Mouse (Mus musculus): ENCODE data around the gene Dyrk1b. TPM values are rescaled to one million over a fixed set of nuclear protein-coding genes. Genes with fewer than 3 reads are reported as not detected.

Gene Dyrk1b
- polyA plus RNA-seq, 1 experiment from 2014 or later: 10.7 TPM

DNA sequence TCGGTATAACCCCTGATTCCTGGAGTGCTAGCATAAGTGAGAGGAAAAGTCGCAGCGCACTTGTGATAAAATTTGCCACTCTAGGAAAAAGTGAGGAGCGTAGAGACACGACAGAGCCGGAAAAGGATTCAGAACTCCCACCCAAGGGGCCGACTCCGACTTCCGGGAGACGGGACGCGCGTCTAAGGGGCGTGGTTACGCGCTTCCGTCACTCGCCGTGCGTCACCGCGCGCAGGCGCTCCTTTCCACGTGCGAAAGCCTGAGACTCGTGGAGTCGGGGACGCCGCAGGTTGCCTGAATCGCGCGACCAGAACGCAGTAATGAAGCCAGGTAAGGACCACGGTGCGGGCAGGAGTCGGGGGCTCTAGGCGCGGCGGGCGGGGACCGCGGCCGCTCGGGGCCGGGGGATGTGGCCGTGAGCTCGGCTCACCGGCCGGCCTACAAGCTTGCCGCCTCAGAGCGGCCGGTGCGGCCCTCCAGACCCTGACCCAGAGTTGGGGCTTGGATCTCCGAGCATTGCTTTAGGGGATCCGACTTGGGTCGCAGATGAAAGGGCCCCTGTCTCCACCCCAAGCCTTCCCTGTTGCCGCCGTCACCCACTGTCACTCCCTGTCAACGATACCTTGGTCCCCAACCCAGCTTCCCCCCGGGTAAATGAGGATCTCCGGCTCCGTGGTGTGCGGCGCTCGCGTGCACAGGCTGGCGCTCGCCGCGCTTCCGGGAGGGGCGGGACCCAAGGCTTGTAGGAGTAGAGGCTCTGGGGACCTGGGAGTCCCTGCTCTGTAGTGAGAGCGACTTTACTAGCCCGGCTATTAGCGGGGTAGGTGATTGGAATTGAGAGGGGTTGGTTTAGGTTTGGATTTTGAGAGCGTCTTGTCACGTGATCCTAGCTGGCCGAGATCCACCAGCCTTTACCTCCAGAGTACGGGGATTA, 9.5 kb upstream of the Dyrk1b start, which contains the start of gene Fbl:
Fbl (plus strand) TSS at position 222 of the 934 bp plus-strand sequence.
- H3K9ac ChIP-seq (replicated peaks): peak within 1 kb of the TSS; percentile 70
- no peaks in the 10 kb centered on the region for H3K9me3 ChIP-seq (replicated peaks)
- H3K27me3 ChIP-seq (replicated peaks): no peaks in the 10 kb centered on the region
- H3K27ac ChIP-seq (replicated peaks): peak within 1 kb of the TSS; percentile 84
- no peaks in the 10 kb centered on the region for H3K36me3 ChIP-seq
- peak; percentile 94 for ATAC-seq (ENCODE audit: low FRiP score)
- peak within 1 kb of the TSS; percentile 95 for H3K4me3 ChIP-seq (replicated peaks)
- 1% methylated on average over 77 of the region's 80 CpGs for WGBS
- H3K4me2 ChIP-seq: peak within 1 kb of the TSS; percentile 95
- peaks cover 36% of the 10 kb centered on the region for H3K4me1 ChIP-seq

DNA sequence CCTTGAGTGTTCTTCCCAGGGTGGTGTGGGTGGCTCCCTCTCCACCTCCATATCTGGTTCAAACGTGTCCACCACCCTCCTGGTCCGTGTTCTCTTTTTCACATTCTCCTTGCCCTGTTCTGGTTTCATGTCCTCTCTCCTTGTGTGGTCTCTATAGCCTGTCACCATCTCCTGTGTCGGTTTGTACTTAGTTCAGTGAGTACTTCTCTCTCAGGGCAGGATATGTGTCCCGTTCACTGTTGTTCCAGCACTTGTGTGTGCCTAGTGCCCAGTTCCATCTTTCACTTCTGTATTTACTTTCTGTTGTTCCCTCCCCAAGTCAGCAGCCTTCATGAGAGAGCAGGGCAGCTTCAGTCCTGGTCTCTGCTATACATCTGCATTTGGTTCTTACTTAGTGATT, 3.9 kb upstream of the Dyrk1b start:
- no peak overlapping the region for H3K9ac ChIP-seq (replicated peaks)
- no peak for ATAC-seq (ENCODE audit: low FRiP score)

DNA sequence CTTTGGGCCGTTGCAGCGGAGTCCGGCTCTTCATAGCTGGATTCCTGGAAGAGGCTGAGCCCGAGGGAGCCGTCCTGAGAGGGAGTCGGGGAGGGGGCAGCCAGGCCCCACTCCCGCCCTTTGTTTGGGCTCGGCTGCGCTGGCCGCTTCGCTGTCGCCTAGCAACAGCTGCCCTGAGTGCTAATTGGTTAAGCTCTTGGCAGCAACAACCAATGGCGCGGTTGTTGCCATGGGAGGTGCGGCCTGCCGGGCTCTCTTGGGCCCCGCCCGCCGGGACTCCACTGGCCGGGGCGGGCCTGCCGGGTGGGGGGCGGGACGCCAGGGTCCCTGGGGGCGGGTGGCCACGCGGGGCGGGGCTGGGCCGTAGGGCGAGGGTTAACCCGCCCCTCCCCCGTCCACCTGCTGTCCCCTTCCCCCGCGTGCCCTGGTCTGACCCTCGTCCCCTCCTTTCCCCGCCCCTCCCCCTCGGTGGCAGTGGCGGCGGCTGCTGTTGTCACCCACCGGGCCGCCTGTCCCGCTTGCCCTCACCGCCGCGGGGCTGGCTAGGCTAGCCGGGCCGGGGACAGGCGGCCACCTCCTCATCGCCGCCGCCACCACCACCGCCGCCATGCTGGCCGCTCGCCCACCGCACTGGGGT, 590 bp downstream of the Dyrk1b start:
- Histone ChIP-seq H3K27me3 (replicated peaks) (no peaks in the 10 kb centered on the region), H3K36me3 (peaks cover 69% of the 10 kb centered on the region), H3K9ac (replicated peaks) (peak overlapping the region; percentile 83), H3K9me3 (replicated peaks) (no peaks in the 10 kb centered on the region), H3K4me3 (replicated peaks) (peak overlapping the region; percentile 99), H3K4me1 (peaks cover 17% of the 10 kb centered on the region), H3K4me2 (peak overlapping the region; percentile 61), H3K27ac (replicated peaks) (peak overlapping the region; percentile 95)
- WGBS: under 1% methylated on average over 46 of the region's 56 CpGs
- ATAC-seq (ENCODE audit: low FRiP score): peak; percentile 95

More for the DNA sequence above, 3.9 kb upstream of the Dyrk1b start:
- Histone ChIP-seq H3K9me3 (replicated peaks) (no peaks in the 10 kb centered on the region), H3K27ac (replicated peaks) (no peak overlapping the region), H3K4me3 (replicated peaks) (no peak overlapping the region), H3K4me1 (peaks cover 22% of the 10 kb centered on the region), H3K36me3 (peaks cover 34% of the 10 kb centered on the region), H3K4me2 (no peak overlapping the region), H3K27me3 (replicated peaks) (no peaks in the 10 kb centered on the region)
- WGBS: 93% methylated on average over 4 of the region's 4 CpGs

DNA sequence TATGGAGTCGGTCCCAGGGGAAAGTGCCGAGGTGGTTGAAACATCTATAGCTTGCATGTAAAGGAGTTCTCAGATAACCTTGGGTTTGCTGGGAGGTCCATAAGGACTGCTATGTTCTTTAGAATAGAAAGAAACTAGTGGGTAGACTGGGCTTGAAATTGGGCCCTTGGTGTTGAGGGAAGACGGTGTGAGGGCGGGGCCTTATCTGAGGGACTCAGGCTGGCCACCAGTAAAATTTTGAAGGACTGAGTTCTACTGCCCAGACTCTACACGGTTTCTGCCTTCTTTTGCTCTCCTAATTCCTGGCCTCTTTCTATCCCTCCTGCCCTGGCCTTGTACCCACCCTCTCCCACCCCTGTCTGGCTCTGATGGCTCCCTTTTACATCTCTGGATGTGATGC, 1.6 kb downstream of the Dyrk1b start:
- no peak overlapping the region for H3K27ac ChIP-seq (replicated peaks)
- no peaks in the 10 kb centered on the region for H3K9me3 ChIP-seq (replicated peaks)
- H3K27me3 ChIP-seq (replicated peaks): no peaks in the 10 kb centered on the region
- peaks cover 17% of the 10 kb centered on the region for H3K4me1 ChIP-seq
- WGBS: 74% methylated on average over 5 of the region's 5 CpGs
- no peak for ATAC-seq (ENCODE audit: low FRiP score)
- peaks cover 71% of the 10 kb centered on the region for H3K36me3 ChIP-seq
- peak overlapping the region; percentile 61 for H3K4me2 ChIP-seq
- H3K4me3 ChIP-seq (replicated peaks): peak overlapping the region; percentile 99
- H3K9ac ChIP-seq (replicated peaks): peak overlapping the region; percentile 83

DNA sequence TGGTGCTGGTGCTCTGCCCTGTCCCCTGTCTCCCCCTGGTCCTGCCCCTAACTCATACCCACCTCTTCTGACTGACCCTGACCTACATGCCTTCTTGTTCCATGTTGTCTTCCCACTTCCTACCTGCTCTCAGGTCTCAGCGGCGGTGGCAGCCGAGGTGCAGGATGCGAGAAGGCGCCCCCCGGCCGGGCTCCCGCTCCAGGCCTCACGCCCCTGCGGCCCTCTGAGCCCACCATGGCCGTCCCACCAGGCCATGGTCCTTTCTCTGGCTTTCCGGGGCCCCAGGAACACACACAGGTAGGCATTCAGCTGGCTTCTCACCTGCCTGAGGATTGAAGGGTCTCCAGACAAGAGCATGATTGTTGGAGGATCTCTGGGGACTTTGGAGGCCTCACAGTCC, 2.1 kb downstream of the Dyrk1b start:
- H3K4me1 ChIP-seq: peaks cover 17% of the 10 kb centered on the region
- H3K36me3 ChIP-seq: peaks cover 71% of the 10 kb centered on the region
- 97% methylated on average over 12 of the region's 12 CpGs for WGBS
- no peak overlapping the region for H3K27ac ChIP-seq (replicated peaks)
- no peak overlapping the region for H3K9ac ChIP-seq (replicated peaks)
- no peaks in the 10 kb centered on the region for H3K27me3 ChIP-seq (replicated peaks)
- no peak for ATAC-seq (ENCODE audit: low FRiP score)
- peak overlapping the region; percentile 99 for H3K4me3 ChIP-seq (replicated peaks)
- H3K9me3 ChIP-seq (replicated peaks): no peaks in the 10 kb centered on the region
- H3K4me2 ChIP-seq: peak overlapping the region; percentile 61

DNA sequence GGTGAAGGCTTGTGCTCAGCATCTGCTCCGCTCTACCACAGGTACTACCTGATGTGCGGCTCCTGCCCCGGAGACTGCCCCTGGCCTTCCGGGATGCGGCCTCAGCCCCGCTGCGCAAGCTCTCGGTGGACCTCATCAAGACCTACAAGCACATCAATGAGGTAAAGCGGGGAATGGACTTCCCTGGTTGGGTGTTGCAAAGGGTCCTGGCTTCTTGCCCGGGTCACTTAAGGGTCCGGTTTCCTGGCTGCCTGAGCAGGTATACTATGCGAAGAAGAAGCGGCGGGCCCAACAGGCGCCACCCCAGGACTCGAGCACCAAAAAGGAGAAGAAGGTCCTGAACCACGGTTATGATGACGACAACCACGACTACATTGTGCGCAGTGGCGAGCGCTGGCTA, 3.1 kb downstream of the Dyrk1b start:
- peaks cover 71% of the 10 kb centered on the region for H3K36me3 ChIP-seq
- H3K9me3 ChIP-seq (replicated peaks): no peaks in the 10 kb centered on the region
- no peak overlapping the region for H3K4me2 ChIP-seq
- peaks cover 17% of the 10 kb centered on the region for H3K4me1 ChIP-seq
- H3K9ac ChIP-seq (replicated peaks): no peak overlapping the region
- no peak for ATAC-seq (ENCODE audit: low FRiP score)
- H3K27me3 ChIP-seq (replicated peaks): no peaks in the 10 kb centered on the region
- no peak overlapping the region for H3K27ac ChIP-seq (replicated peaks)
- no peak overlapping the region for H3K4me3 ChIP-seq (replicated peaks)
- WGBS: 97% methylated on average over 21 of the region's 22 CpGs

DNA sequence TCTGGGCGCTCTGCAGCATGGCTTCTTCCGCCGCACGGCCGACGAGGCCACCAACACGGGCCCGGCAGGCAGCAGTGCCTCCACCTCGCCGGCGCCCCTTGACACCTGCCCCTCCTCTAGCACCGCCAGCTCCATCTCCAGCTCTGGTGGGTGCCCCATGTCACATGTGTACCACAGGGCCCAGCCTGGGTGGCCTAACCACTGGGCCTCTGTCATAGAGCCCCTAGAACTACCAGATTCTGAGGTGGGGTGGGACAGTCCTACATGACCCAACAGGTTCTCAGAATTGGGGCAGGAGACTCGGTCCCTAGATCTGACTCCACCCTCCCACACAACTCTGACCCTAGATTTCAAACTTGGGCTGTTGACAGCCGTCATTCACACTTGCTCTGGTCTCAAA, 6.6 kb downstream of the Dyrk1b start:
- Histone ChIP-seq H3K9ac (replicated peaks) (no peak overlapping the region), H3K4me3 (replicated peaks) (no peak overlapping the region), H3K36me3 (peaks cover 93% of the 10 kb centered on the region), H3K4me1 (peaks cover 8% of the 10 kb centered on the region), H3K27ac (replicated peaks) (no peak overlapping the region), H3K9me3 (replicated peaks) (no peaks in the 10 kb centered on the region), H3K4me2 (no peak overlapping the region), H3K27me3 (replicated peaks) (no peaks in the 10 kb centered on the region)
- no peak for ATAC-seq (ENCODE audit: low FRiP score)
- 95% methylated on average over 14 of the region's 14 CpGs for WGBS

DNA sequence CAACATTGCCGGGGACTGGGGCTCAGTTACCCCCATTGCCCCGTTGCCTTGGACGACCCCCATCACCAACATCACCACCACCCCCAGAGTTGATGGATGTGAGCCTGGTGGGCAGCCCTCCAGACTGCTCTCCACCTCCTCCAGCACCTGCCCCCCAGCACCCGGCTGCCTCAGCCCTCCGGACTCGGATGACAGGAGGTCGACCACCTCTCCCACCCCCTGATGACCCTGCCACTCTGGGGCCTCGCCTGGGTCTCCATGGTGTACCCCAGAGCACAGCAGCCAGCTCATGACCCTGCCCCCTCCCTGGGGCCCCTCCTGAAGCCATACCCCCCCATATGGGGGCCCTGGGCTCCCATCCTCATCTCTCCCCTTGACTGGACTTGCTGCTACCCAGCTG, 7.4 kb downstream of the Dyrk1b start:
- no peaks in the 10 kb centered on the region for H3K27me3 ChIP-seq (replicated peaks)
- no peak for ATAC-seq (ENCODE audit: low FRiP score)
- no peak overlapping the region for H3K4me3 ChIP-seq (replicated peaks)
- H3K27ac ChIP-seq (replicated peaks): no peak overlapping the region
- peaks cover 97% of the 10 kb centered on the region for H3K36me3 ChIP-seq
- no peaks in the 10 kb centered on the region for H3K9me3 ChIP-seq (replicated peaks)
- 91% methylated on average over 8 of the region's 8 CpGs for WGBS
- H3K4me2 ChIP-seq: no peak overlapping the region
- peaks cover under 1% of the 10 kb centered on the region for H3K4me1 ChIP-seq
- no peak overlapping the region for H3K9ac ChIP-seq (replicated peaks)

DNA sequence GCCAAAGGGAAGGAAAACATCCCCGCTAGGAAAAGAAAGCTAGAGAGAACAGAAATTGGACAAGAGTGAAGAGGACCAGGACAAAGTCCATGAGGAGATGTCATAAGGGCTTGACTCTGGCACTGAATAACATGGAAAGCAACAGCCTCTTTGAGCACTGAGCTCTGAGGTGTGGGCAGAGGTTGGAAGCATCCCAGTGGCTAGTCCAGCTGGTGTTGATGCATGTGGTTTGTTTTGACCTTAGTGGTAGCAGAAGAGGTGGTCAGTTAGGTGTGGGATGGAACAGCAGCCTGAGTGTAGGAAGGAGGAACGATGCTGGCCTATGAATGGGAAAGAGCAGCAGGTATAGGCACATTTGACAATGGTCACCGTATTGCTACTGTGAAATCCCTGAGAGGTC, 12.2 kb downstream of the Dyrk1b start:
- WGBS: 95% methylated on average over 3 of the region's 3 CpGs
- Histone ChIP-seq H3K27me3 (replicated peaks) (no peaks in the 10 kb centered on the region), H3K4me1 (no peaks in the 10 kb centered on the region), H3K4me3 (replicated peaks) (no peak overlapping the region), H3K4me2 (no peak overlapping the region), H3K36me3 (peaks cover 82% of the 10 kb centered on the region), H3K27ac (replicated peaks) (no peak overlapping the region), H3K9me3 (replicated peaks) (no peaks in the 10 kb centered on the region), H3K9ac (replicated peaks) (no peak overlapping the region)
- no peak for ATAC-seq (ENCODE audit: low FRiP score)

DNA sequence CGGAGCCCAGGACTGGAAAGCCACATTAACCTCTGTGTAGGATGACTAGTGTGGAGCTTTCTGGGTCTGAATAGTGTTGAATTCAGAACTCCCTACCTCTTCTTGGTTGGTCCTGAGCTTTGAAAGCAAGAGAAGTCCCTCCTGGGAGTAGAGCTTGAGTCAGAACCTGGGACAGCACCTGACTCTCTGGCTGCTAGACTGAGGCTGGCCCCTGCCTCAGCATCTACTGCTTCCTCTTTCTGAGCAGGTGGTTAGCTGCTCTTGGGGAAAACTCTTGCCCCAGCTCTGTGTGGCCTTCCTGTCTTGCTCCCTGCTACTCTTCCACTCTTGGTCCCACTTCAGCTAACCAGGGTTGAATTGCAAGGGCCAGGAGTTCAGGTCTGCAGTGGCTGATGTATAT, 12.6 kb downstream of the Dyrk1b start:
- no peak for ATAC-seq (ENCODE audit: low FRiP score)
- H3K27me3 ChIP-seq (replicated peaks): no peaks in the 10 kb centered on the region
- no peak overlapping the region for H3K4me2 ChIP-seq
- no peaks in the 10 kb centered on the region for H3K9me3 ChIP-seq (replicated peaks)
- H3K4me3 ChIP-seq (replicated peaks): no peak overlapping the region
- H3K27ac ChIP-seq (replicated peaks): no peak overlapping the region
- H3K4me1 ChIP-seq: no peaks in the 10 kb centered on the region
- no peak overlapping the region for H3K9ac ChIP-seq (replicated peaks)
- H3K36me3 ChIP-seq: peaks cover 78% of the 10 kb centered on the region
- 100% methylated on average over 1 of the region's 1 CpGs for WGBS

DNA sequence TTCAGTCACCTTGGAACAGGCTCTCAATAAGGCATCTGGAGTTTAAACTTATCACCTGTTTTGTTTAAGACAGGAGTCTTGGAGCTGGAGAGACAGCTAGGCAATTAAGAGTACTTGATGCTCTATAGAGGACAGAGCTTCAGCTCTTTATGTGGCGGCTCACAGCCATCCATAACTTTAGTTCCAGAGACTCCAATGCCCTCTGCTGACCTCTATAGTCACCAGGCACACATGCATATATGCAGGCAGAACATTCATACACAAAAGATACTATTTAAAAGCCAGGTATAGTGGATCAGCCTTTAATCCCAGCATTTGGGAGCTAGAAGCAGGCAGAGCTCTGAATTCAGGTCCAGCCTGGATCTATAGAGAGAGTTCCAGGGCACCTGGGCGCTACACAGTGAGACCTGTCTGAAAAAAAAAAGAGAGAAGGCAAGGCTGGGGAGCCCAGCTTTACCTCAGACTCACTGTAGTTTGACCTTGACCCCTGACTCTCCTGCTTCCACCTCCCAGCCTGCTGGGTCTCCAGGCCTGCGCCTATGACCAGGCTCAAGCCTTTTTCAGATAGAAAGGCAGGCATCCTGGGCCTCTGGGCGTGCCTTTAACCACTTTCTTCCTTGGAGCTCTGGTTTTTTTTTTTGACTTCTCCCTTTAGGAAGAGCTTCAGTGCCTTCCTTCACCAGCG, 16.3 kb downstream of the Dyrk1b start:
- Histone ChIP-seq H3K9me3 (replicated peaks) (no peaks in the 10 kb centered on the region), H3K27me3 (replicated peaks) (no peaks in the 10 kb centered on the region), H3K36me3 (peaks cover 50% of the 10 kb centered on the region), H3K4me2 (no peak overlapping the region), H3K4me3 (replicated peaks) (no peak overlapping the region), H3K27ac (replicated peaks) (no peak overlapping the region), H3K4me1 (no peaks in the 10 kb centered on the region), H3K9ac (replicated peaks) (no peak overlapping the region)
- ATAC-seq (ENCODE audit: low FRiP score): no peak
- 86% methylated on average over 5 of the region's 5 CpGs for WGBS
